Mouse (Mus musculus) megakaryocyte, embryonic 14.5 days (primary cell): ENCODE data around the gene Hmcn1.

Source experiments
- FLI1 ChIP-seq: IDR thresholded peaks from 2 replicates; pipeline ENCODE4 v1.6.1; 2012; ENCODE audit warnings: low read length, inconsistent platforms, mixed read lengths
- GATA1 ChIP-seq: IDR thresholded peaks from 3 replicates; pipeline ENCODE4 v1.6.1; 2012; ENCODE audit warnings: mixed read lengths, low read length, inconsistent platforms, borderline replicate concordance

- TF ChIP-seq GATA1: no peak
- TF ChIP-seq FLI1: no peak
These were observed 412.7 kb downstream of the Hmcn1 start for GRCm38 (mm10) chr1:150580561-150580960.
